Mouse (Mus musculus) lung, embryonic 14.5 days (tissue): Measurements from ENCODE around the gene Irx4. TPM values are rescaled to one million over a fixed set of nuclear protein-coding genes. Genes with fewer than 3 reads are reported as not detected.

Experiments
- ATAC-seq: fragments of 200-750 bp; cut with Nextera tagmentation; 2 replicates; pipeline ENCODE4 v1.8.0; 2017; ENCODE audit warnings: mild to moderate bottlenecking, moderate TSS enrichment, moderate library complexity; ENCODE audit not compliant: insufficient read depth
- DNase-seq: peaks from one replicate; pipeline ENCODE4 v3.0.0-alpha.2; 2015
- H3K27ac ChIP-seq: fragments of 300-500 bp; sonication (generic); 2 replicates; pipeline ENCODE4 v1.5.1; 2014; ENCODE audit warnings: low read depth, mild to moderate bottlenecking, moderate library complexity
- H3K27me3 ChIP-seq: fragments of 300-500 bp; sonication (generic); 2 replicates; pipeline ENCODE4 v1.6.1; 2014; ENCODE audit warnings: low read length, control low read depth; ENCODE audit not compliant: insufficient read depth
- H3K36me3 ChIP-seq: fragments of 300-500 bp; sonication (generic); 2 replicates; pipeline ENCODE4 v1.6.1; 2014; ENCODE audit warnings: control low read depth; ENCODE audit not compliant: insufficient read depth
- H3K4me1 ChIP-seq: fragments of 300-500 bp; sonication (generic); 2 replicates; pipeline ENCODE4 v1.6.1; 2014; ENCODE audit warnings: antibody characterized with exemption, control low read depth; ENCODE audit not compliant: insufficient read depth
- H3K4me2 ChIP-seq: fragments of 300-500 bp; sonication (generic); 2 replicates; pipeline ENCODE4 v1.6.1; 2014; ENCODE audit warnings: mild to moderate bottlenecking
- H3K4me3 ChIP-seq: fragments of 300-500 bp; sonication (generic); 2 replicates; pipeline ENCODE4 v1.5.1; 2014; ENCODE audit warnings: low read depth, low read length
- H3K9ac ChIP-seq: fragments of 300-500 bp; sonication (generic); 2 replicates; pipeline ENCODE4 v1.6.1; 2014
- H3K9me3 ChIP-seq: fragments of 300-500 bp; sonication (generic); 2 replicates; pipeline ENCODE4 v1.6.1; 2016; ENCODE audit warnings: low read depth, low read length, control low read depth
- CTCF ChIP-seq: IDR thresholded peaks from 2 replicates; pipeline ENCODE4 v1.5.1; 2016; ENCODE audit warnings: antibody characterized with exemption, low read depth
- WGBS: fragments of 180-500 bp; shearing (Covaris S2); extraction: QIAGEN DNeasy Blood & Tissue Kit; methylation state at CpG from one replicate; pipeline ENCODE4 v1.1.7; 2014; 5-methylcytosine and 5-hydroxymethylcytosine counted together
- polyA plus RNA-seq: library from polyadenylated mRNA; unstranded; fragments of >200 nt; fragmentation: Nextera tagmentation; extraction: Ambion mirVana; gene quantifications from 2 replicates; pipeline ENCODE4 v1.2.1, GENCODE M21; 2014

Gene Irx4
- polyA plus RNA-seq, result not detected in 2 replicates

GRCm38 (mm10) chr13:73260354-73261035 is at the start of gene Irx4:
Gene Irx4 (plus strand): TSS chr13:73260479.
- Histone ChIP-seq H3K27me3 (peaks cover 86% of the 10 kb centered on the region), H3K9me3 (no peaks in the 10 kb centered on the region), H3K27ac (no peak within 1 kb of the TSS), H3K4me2 (peak within 1 kb of the TSS; percentile 66), H3K4me3 (peak within 1 kb of the TSS; percentile 37), H3K4me1 (no peaks in the 10 kb centered on the region), H3K36me3 (no peaks in the 10 kb centered on the region), H3K9ac (no peak within 1 kb of the TSS; the same call in 1 of the 2 replicates)
- no peak for TF ChIP-seq CTCF
- no peak for DNase-seq
- ATAC-seq, result no peak
- WGBS, result under 1% methylated on average over 61 of the region's 86 CpGs

GRCm38 (mm10) chr13:73214301-73214700 is 46.0 kb upstream of the Irx4 start:
- H3K36me3 ChIP-seq, result no peaks in the 10 kb centered on the region
- H3K27me3 ChIP-seq, result no peaks in the 10 kb centered on the region
- no peak overlapping the region for H3K9ac ChIP-seq
- no peak overlapping the region for H3K4me2 ChIP-seq
- no peak overlapping the region for H3K4me3 ChIP-seq
- DNase-seq (no peak), ATAC-seq (no peak)
- WGBS, result 68% methylated on average over 10 of the region's 10 CpGs
- no peaks in the 10 kb centered on the region for H3K4me1 ChIP-seq
- peaks cover 4% of the 10 kb centered on the region; the same call in 1 of the 2 replicates for H3K9me3 ChIP-seq
- no peak overlapping the region for H3K27ac ChIP-seq
- TF ChIP-seq CTCF, result no peak

- Histone ChIP-seq H3K36me3 (no peaks in the 10 kb centered on the region), H3K27ac (no peak overlapping the region), H3K4me2 (no peak overlapping the region), H3K4me1 (no peaks in the 10 kb centered on the region), H3K9me3 (no peaks in the 10 kb centered on the region), H3K27me3 (no peaks in the 10 kb centered on the region), H3K9ac (no peak overlapping the region), H3K4me3 (no peak overlapping the region)
- 38% methylated on average over 8 of the region's 8 CpGs for WGBS
- no peak for ATAC-seq
- TF ChIP-seq CTCF, result no peak
- DNase-seq, result no peak
These were observed 23.8 kb upstream of the Irx4 start for GRCm38 (mm10) chr13:73236461-73236860.

GRCm38 (mm10) chr13:73239191-73239746 is 21.0 kb upstream of the Irx4 start:
- Histone ChIP-seq H3K27ac (no peak overlapping the region), H3K4me3 (no peak overlapping the region), H3K36me3 (no peaks in the 10 kb centered on the region), H3K9me3 (peaks cover 7% of the 10 kb centered on the region; the same call in 1 of the 2 replicates), H3K4me1 (no peaks in the 10 kb centered on the region), H3K4me2 (no peak overlapping the region), H3K9ac (no peak overlapping the region), H3K27me3 (no peaks in the 10 kb centered on the region)
- 80% methylated on average over 4 of the region's 4 CpGs for WGBS
- DNase-seq (no peak), ATAC-seq (no peak)
- TF ChIP-seq CTCF, result no peak

- no peak for TF ChIP-seq CTCF
- Histone ChIP-seq H3K4me3 (no peak overlapping the region), H3K9me3 (peaks cover 7% of the 10 kb centered on the region; the same call in 1 of the 2 replicates), H3K4me2 (no peak overlapping the region), H3K36me3 (no peaks in the 10 kb centered on the region), H3K9ac (no peak overlapping the region), H3K27me3 (no peaks in the 10 kb centered on the region), H3K4me1 (no peaks in the 10 kb centered on the region), H3K27ac (no peak overlapping the region)
- DNase-seq (no peak), ATAC-seq (no peak)
- 84% methylated on average over 5 of the region's 5 CpGs for WGBS
These were observed 17.7 kb upstream of the Irx4 start for GRCm38 (mm10) chr13:73242556-73242955.

- Histone ChIP-seq H3K4me3 (no peak overlapping the region), H3K9me3 (peaks cover 7% of the 10 kb centered on the region; the same call in 1 of the 2 replicates), H3K36me3 (no peaks in the 10 kb centered on the region), H3K4me1 (no peaks in the 10 kb centered on the region), H3K4me2 (no peak overlapping the region), H3K27ac (no peak overlapping the region), H3K27me3 (no peaks in the 10 kb centered on the region; the same call in 1 of the 2 replicates), H3K9ac (no peak overlapping the region)
- DNase-seq (no peak), ATAC-seq (no peak)
- 85% methylated on average over 4 of the region's 4 CpGs for WGBS
- no peak for TF ChIP-seq CTCF
These were observed 13.3 kb upstream of the Irx4 start for GRCm38 (mm10) chr13:73246961-73247360.

- peaks cover 4% of the 10 kb centered on the region; the same call in 1 of the 2 replicates for H3K27me3 ChIP-seq
- peak; percentile 24; the same call in 1 of the 2 replicates for TF ChIP-seq CTCF
- no peak for DNase-seq
- no peak overlapping the region for H3K9ac ChIP-seq
- H3K4me1 ChIP-seq, result no peaks in the 10 kb centered on the region
- H3K4me2 ChIP-seq, result no peak overlapping the region
- no peaks in the 10 kb centered on the region for H3K36me3 ChIP-seq
- no peak for ATAC-seq
- H3K4me3 ChIP-seq, result no peak overlapping the region
- H3K9me3 ChIP-seq, result no peaks in the 10 kb centered on the region
- no peak overlapping the region for H3K27ac ChIP-seq
- 27% methylated on average over 7 of the region's 7 CpGs for WGBS
These were observed 9.1 kb upstream of the Irx4 start for GRCm38 (mm10) chr13:73251222-73251621.
